Mouse (Mus musculus) heart, postnatal 0 days (tissue): ENCODE data around the gene Eya2. TPM values are rescaled to one million over a fixed set of nuclear protein-coding genes. Genes with fewer than 3 reads are reported as not detected.

ENCODE experiments used
- ATAC-seq: fragments of 200-750 bp; cut with Nextera tagmentation; 2 replicates; pipeline ENCODE4 v1.8.0; 2017; ENCODE audit warnings: low read depth, moderate number of reproducible peaks, moderate library complexity; ENCODE audit not compliant: insufficient read depth
- DNase-seq: peaks from one replicate; pipeline ENCODE4 v3.0.0-alpha.2; 2016; ENCODE audit warnings: low spot score
- H3K27ac ChIP-seq: fragments of 300-500 bp; sonication (generic); 2 replicates; pipeline ENCODE4 v1.5.1; 2014; ENCODE audit warnings: low read depth, mild to moderate bottlenecking
- H3K27me3 ChIP-seq: fragments of 300-500 bp; sonication (generic); 2 replicates; pipeline ENCODE4 v1.6.1; 2014; ENCODE audit warnings: low read length, mixed read lengths; ENCODE audit not compliant: control insufficient read depth, insufficient read depth
- H3K36me3 ChIP-seq: fragments of 300-500 bp; sonication (generic); replicated peaks from 2 replicates; pipeline ENCODE4 v1.6.1; 2014; ENCODE audit warnings: low read length, mixed read lengths; ENCODE audit not compliant: control insufficient read depth, insufficient read depth
- H3K4me1 ChIP-seq: fragments of 300-500 bp; sonication (generic); 2 replicates; pipeline ENCODE4 v1.6.1; 2014; ENCODE audit warnings: antibody characterized with exemption; ENCODE audit not compliant: control insufficient read depth, insufficient read depth
- H3K4me2 ChIP-seq: fragments of 300-500 bp; sonication (generic); 2 replicates; pipeline ENCODE4 v1.6.1; 2014; ENCODE audit warnings: low read depth, mild to moderate bottlenecking, low read length, moderate library complexity
- H3K4me3 ChIP-seq: fragments of 300-500 bp; sonication (generic); 2 replicates; pipeline ENCODE4 v1.5.1; 2014; ENCODE audit warnings: low read depth, low read length
- H3K9ac ChIP-seq: fragments of 300-500 bp; sonication (generic); replicated peaks from 2 replicates; pipeline ENCODE4 v1.6.1; 2014; ENCODE audit warnings: low read depth, low read length, mixed read lengths
- H3K9me3 ChIP-seq: fragments of 300-500 bp; sonication (generic); replicated peaks from 2 replicates; pipeline ENCODE4 v1.6.1; 2016; ENCODE audit warnings: low read length; ENCODE audit not compliant: control insufficient read depth
- CTCF ChIP-seq: IDR thresholded peaks from 2 replicates; pipeline ENCODE4 v1.5.1; 2016; ENCODE audit warnings: antibody characterized with exemption, control low read depth, low read depth
- EP300 ChIP-seq: IDR thresholded peaks from 2 replicates; pipeline ENCODE4 v1.6.1; 2016; ENCODE audit warnings: antibody characterized with exemption, low read depth
- WGBS: fragments of 180-500 bp; shearing (Covaris S2); extraction: QIAGEN DNeasy Blood & Tissue Kit; methylation state at CpG from one replicate; pipeline ENCODE4 v1.1.7; 2014; 5-methylcytosine and 5-hydroxymethylcytosine counted together
- polyA plus RNA-seq: library from polyadenylated mRNA; unstranded; fragments of >200 nt; fragmentation: Nextera tagmentation; extraction: Ambion mirVana; gene quantifications from 2 replicates; pipeline ENCODE4 v1.2.1, GENCODE M21; 2015
- total RNA-seq: library from RNA; depleted of rRNA; stranded (reverse); fragments of >200 nt; gene quantifications from 2 replicates; pipeline ENCODE4 v1.2.3, GENCODE M21; 2014; ENCODE audit warnings: low replicate concordance

Gene Eya2
- total and polyA plus RNA-seq, 2 experiments from 2014 or later = 0.95 to 0.96 TPM

- H3K27ac ChIP-seq = no peak overlapping the region
- H3K27me3 ChIP-seq = no peaks in the 10 kb centered on the region
- no peak overlapping the region for H3K4me3 ChIP-seq
- no peaks in the 10 kb centered on the region for H3K9me3 ChIP-seq
- no peak for TF ChIP-seq EP300
- TF ChIP-seq CTCF = no peak
- no peaks in the 10 kb centered on the region for H3K4me1 ChIP-seq
- no peak overlapping the region for H3K4me2 ChIP-seq
- no peak for DNase-seq
- 32% methylated on average over 3 of the region's 3 CpGs for WGBS
- no peak for ATAC-seq
- H3K9ac ChIP-seq = no peak overlapping the region
- no peaks in the 10 kb centered on the region for H3K36me3 ChIP-seq
Observed at GRCm38 (mm10) chr2:165622596-165622995, 27.8 kb downstream of the Eya2 start.

GRCm38 (mm10) chr2:165626826-165627225 is 32.0 kb downstream of the Eya2 start:
- no peak for TF ChIP-seq EP300
- TF ChIP-seq CTCF = no peak
- no peaks in the 10 kb centered on the region for H3K36me3 ChIP-seq
- no peaks in the 10 kb centered on the region for H3K27me3 ChIP-seq
- H3K4me2 ChIP-seq = no peak overlapping the region
- WGBS = 73% methylated on average over 6 of the region's 6 CpGs
- no peaks in the 10 kb centered on the region for H3K9me3 ChIP-seq
- ATAC-seq (no peak), DNase-seq (no peak)
- H3K4me1 ChIP-seq = no peaks in the 10 kb centered on the region
- no peak overlapping the region for H3K9ac ChIP-seq
- H3K27ac ChIP-seq = no peak overlapping the region
- no peak overlapping the region for H3K4me3 ChIP-seq

- no peak overlapping the region for H3K4me3 ChIP-seq
- TF ChIP-seq EP300 (no peak), CTCF (no peak)
Observed at GRCm38 (mm10) chr2:165627974-165628373, 33.1 kb downstream of the Eya2 start.

GRCm38 (mm10) chr2:165629900-165630299 is 35.1 kb downstream of the Eya2 start:
- H3K9me3 ChIP-seq = no peaks in the 10 kb centered on the region
- H3K4me3 ChIP-seq = no peak overlapping the region
- no peaks in the 10 kb centered on the region for H3K27me3 ChIP-seq
- no peak overlapping the region for H3K4me2 ChIP-seq
- DNase-seq (no peak), ATAC-seq (no peak)
- WGBS = 57% methylated on average over 8 of the region's 8 CpGs
- H3K4me1 ChIP-seq = no peaks in the 10 kb centered on the region
- no peak overlapping the region for H3K27ac ChIP-seq
- H3K9ac ChIP-seq = no peak overlapping the region
- no peak for TF ChIP-seq EP300
- no peak for TF ChIP-seq CTCF
- no peaks in the 10 kb centered on the region for H3K36me3 ChIP-seq

More at GRCm38 (mm10) chr2:165627974-165628373, 33.1 kb downstream of the Eya2 start:
- no peaks in the 10 kb centered on the region for H3K27me3 ChIP-seq
- WGBS = 44% methylated on average over 6 of the region's 6 CpGs
- H3K9ac ChIP-seq = no peak overlapping the region
- no peak overlapping the region for H3K4me2 ChIP-seq
- no peaks in the 10 kb centered on the region for H3K36me3 ChIP-seq
- no peak overlapping the region for H3K27ac ChIP-seq
- DNase-seq (no peak), ATAC-seq (no peak)
- no peaks in the 10 kb centered on the region for H3K9me3 ChIP-seq
- H3K4me1 ChIP-seq = no peaks in the 10 kb centered on the region

GRCm38 (mm10) chr2:165633011-165633785 is 38.4 kb downstream of the Eya2 start:
- Histone ChIP-seq H3K9ac (no peak overlapping the region), H3K4me2 (no peak overlapping the region), H3K27ac (no peak overlapping the region), H3K4me1 (no peaks in the 10 kb centered on the region), H3K27me3 (no peaks in the 10 kb centered on the region), H3K36me3 (no peaks in the 10 kb centered on the region), H3K4me3 (no peak overlapping the region), H3K9me3 (no peaks in the 10 kb centered on the region)
- DNase-seq (no peak), ATAC-seq (no peak)
- TF ChIP-seq CTCF (no peak), EP300 (no peak)
- WGBS = 63% methylated on average over 11 of the region's 11 CpGs

GRCm38 (mm10) chr2:165634481-165634880 is 39.6 kb downstream of the Eya2 start:
- 57% methylated on average over 7 of the region's 7 CpGs for WGBS
- Histone ChIP-seq H3K9me3 (no peaks in the 10 kb centered on the region), H3K4me2 (no peak overlapping the region), H3K4me1 (no peaks in the 10 kb centered on the region; the same call in 1 of the 2 replicates), H3K9ac (no peak overlapping the region), H3K4me3 (no peak overlapping the region), H3K36me3 (no peaks in the 10 kb centered on the region), H3K27me3 (no peaks in the 10 kb centered on the region), H3K27ac (no peak overlapping the region)
- DNase-seq (no peak), ATAC-seq (no peak)
- TF ChIP-seq CTCF = no peak
- no peak for TF ChIP-seq EP300
